Mouse (Mus musculus): ENCODE measurements at regions not wholly inside any gene's neighbourhood (a gene's known extent, or its start where the extent isn't known, plus 50 kb on each side); places are given as distances from the start of the nearest gene placed in this dataset.

- no peak for TF ChIP-seq CTCF (IDR thresholded peaks at IDR 0.05; ENCODE audit: control insufficient read depth, insufficient read depth, low read length)
- TF ChIP-seq POLR2A (IDR thresholded peaks at IDR 0.05; ENCODE audit: borderline replicate concordance, control insufficient read depth, low read depth, low read length): no peak
- Histone ChIP-seq H3K4me1 (ENCODE audit: control insufficient read depth, insufficient read depth, low read length) (peaks cover 1% of the 10 kb centered on the region; the same call in 1 of the 2 replicates), H3K4me3 (replicated peaks; ENCODE audit: control insufficient read depth, low read depth, low read length) (no peak overlapping the region), H3K27ac (ENCODE audit: control insufficient read depth, insufficient read depth, low read depth, low read length, poor library complexity) (no peak overlapping the region)
- 82% methylated on average over 4 of the region's 4 CpGs for WGBS
Observed at GRCm38 (mm10) chr16:24090981-24091380, 102.3 kb upstream of the Bcl6 start.

DNA sequence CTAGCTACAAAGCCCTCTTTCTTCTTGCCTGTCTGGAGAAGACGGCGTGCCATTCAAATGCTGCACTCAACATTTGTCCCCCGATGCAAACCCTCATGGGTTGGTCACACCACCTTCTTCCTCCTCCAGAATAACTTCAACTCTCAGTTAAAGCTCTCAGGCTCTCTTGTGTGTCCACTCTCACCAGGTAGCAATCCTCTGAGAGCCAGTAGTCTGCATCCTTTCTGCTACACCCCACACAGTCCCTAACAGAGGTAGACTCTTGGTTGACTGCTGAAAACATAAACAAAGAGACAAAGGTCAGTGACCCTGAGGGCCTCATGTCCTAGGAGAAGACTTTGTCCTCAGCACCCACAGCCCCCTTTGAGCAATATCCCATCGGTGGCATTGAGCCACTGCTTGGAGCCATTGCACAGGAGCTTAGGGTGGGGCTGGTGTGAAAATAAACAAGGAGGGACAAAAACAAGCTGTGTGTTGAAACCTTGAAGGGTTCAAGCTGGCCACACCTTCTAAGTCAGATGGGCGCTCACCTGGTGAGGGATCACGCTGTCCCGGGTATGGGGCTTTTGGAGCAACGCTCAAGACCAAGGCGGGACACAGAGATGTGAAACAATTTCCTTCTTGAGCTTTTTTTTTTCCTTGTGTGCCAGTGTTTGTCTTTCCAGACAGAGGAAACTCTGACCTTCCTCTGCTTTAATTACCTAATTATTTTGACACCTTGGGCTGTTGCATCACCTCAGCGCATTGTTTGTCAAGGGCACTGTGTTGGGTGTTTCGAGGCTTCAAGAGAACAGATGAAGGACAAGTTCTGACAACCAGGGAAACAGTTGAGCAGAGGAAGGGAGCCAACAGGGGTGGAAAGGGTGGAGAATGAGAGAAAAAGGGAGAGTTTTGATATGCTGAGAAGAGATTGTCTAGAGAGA is 101.4 kb upstream of the Bcl6 start:
- TF ChIP-seq CTCF (IDR thresholded peaks at IDR 0.05; ENCODE audit: control insufficient read depth, insufficient read depth, low read length) (no peak), POLR2A (IDR thresholded peaks at IDR 0.05; ENCODE audit: borderline replicate concordance, control insufficient read depth, low read depth, low read length) (no peak)
- peak overlapping the region; percentile 1 for H3K4me3 ChIP-seq (replicated peaks; ENCODE audit: control insufficient read depth, low read depth, low read length)
- H3K27ac ChIP-seq (ENCODE audit: control insufficient read depth, insufficient read depth, low read depth, low read length, poor library complexity): peak overlapping the region; percentile 46
- WGBS: 55% methylated on average over 11 of the region's 11 CpGs
- peaks cover 1% of the 10 kb centered on the region; the same call in 1 of the 2 replicates for H3K4me1 ChIP-seq (ENCODE audit: control insufficient read depth, insufficient read depth, low read length)

DNA sequence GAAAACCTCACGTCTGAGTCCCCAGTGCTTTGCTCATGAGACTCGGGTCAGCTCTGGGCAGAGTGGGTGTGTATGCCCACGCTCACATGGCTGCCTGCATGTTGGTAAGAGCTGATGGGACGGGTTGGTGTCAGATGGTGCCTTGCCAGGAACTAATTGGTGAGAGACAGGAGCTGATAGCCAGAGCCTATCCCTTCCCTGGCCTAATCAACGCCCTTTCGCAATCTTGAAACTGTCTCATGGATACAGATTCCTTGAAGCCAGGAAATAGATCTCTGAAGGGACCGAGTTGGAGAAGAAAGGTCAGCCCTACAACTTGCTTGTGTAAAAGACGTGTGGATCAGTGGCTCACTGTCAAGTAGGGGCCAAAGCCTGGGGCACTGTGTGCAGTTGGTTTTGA is 95.3 kb upstream of the Bcl6 start:
- TF ChIP-seq POLR2A (IDR thresholded peaks at IDR 0.05; ENCODE audit: borderline replicate concordance, control insufficient read depth, low read depth, low read length): no peak
- 73% methylated on average over 8 of the region's 8 CpGs for WGBS
- H3K4me3 ChIP-seq (replicated peaks; ENCODE audit: control insufficient read depth, low read depth, low read length): no peak overlapping the region
- H3K4me1 ChIP-seq (ENCODE audit: control insufficient read depth, insufficient read depth, low read length): peaks cover 1% of the 10 kb centered on the region; the same call in 1 of the 2 replicates
- H3K27ac ChIP-seq (ENCODE audit: control insufficient read depth, insufficient read depth, low read depth, low read length, poor library complexity): no peak overlapping the region

DNA sequence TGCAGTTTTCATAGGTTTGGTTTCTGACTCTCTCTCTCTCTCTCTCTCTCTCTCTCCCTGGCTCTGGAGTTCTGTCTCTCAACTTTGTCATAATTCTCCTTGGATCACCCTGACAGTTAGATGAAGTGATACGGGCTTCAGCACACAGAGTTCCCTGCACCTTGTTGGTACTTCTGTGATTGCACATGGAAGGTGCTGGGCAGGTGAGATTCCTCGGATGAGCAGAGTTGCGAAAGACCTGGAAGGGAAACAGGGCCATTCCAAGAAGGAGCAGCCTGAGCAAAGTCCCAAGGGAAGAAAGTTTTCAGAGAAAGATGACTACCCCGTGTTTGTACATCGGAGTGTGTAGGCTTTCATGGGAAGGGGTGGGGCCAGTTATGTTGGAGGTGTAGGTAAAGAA is 91.8 kb upstream of the Bcl6 start:
- Histone ChIP-seq H3K27ac (ENCODE audit: control insufficient read depth, insufficient read depth, low read depth, low read length, poor library complexity) (no peak overlapping the region), H3K4me1 (ENCODE audit: control insufficient read depth, insufficient read depth, low read length) (peaks cover 2% of the 10 kb centered on the region), H3K4me3 (replicated peaks; ENCODE audit: control insufficient read depth, low read depth, low read length) (no peak overlapping the region)
- TF ChIP-seq CTCF (IDR thresholded peaks at IDR 0.05; ENCODE audit: control insufficient read depth, insufficient read depth, low read length) (no peak), POLR2A (IDR thresholded peaks at IDR 0.05; ENCODE audit: borderline replicate concordance, control insufficient read depth, low read depth, low read length) (no peak)
- 86% methylated on average over 5 of the region's 5 CpGs for WGBS

- WGBS: 78% methylated on average over 1 of the region's 1 CpGs
- Histone ChIP-seq H3K4me3 (replicated peaks; ENCODE audit: control insufficient read depth, low read depth, low read length) (no peak overlapping the region), H3K4me1 (ENCODE audit: control insufficient read depth, insufficient read depth, low read length) (peaks cover 2% of the 10 kb centered on the region), H3K27ac (ENCODE audit: control insufficient read depth, insufficient read depth, low read depth, low read length, poor library complexity) (no peak overlapping the region)
- no peak for TF ChIP-seq CTCF (IDR thresholded peaks at IDR 0.05; ENCODE audit: control insufficient read depth, insufficient read depth, low read length)
Observed at GRCm38 (mm10) chr16:24078622-24079021, 90.0 kb upstream of the Bcl6 start.

DNA sequence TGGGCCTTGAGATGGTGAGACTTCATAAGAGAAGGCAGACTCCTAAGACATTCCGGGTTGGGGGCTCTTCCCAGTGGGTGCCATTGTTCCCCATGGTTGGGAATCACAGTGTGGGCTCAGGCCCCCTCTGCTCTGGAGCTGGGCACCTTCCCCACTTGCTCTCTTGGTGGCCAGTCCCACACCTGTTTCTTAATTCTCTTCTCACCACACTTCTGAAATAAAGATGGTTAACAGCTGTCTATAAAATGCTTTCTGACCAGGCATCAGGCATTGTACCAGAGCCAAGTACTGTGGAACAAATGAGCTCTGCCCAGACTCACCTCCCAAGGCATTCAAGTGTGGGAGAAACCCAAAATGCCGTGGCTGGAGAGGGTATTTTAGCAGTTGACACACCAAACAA is 88.8 kb upstream of the Bcl6 start:
- Histone ChIP-seq H3K4me3 (replicated peaks; ENCODE audit: control insufficient read depth, low read depth, low read length) (no peak overlapping the region), H3K4me1 (ENCODE audit: control insufficient read depth, insufficient read depth, low read length) (peaks cover 2% of the 10 kb centered on the region), H3K27ac (ENCODE audit: control insufficient read depth, insufficient read depth, low read depth, low read length, poor library complexity) (no peak overlapping the region)
- no peak for TF ChIP-seq CTCF (IDR thresholded peaks at IDR 0.05; ENCODE audit: control insufficient read depth, insufficient read depth, low read length)
- no peak for TF ChIP-seq POLR2A (IDR thresholded peaks at IDR 0.05; ENCODE audit: borderline replicate concordance, control insufficient read depth, low read depth, low read length)
- 82% methylated on average over 2 of the region's 2 CpGs for WGBS

- TF ChIP-seq CTCF (IDR thresholded peaks at IDR 0.05; ENCODE audit: control insufficient read depth, insufficient read depth, low read length): no peak
- no peak for TF ChIP-seq POLR2A (IDR thresholded peaks at IDR 0.05; ENCODE audit: borderline replicate concordance, control insufficient read depth, low read depth, low read length)
- H3K27ac ChIP-seq (ENCODE audit: control insufficient read depth, insufficient read depth, low read depth, low read length, poor library complexity): peak overlapping the region; percentile 55; the same call in 1 of the 2 replicates
- WGBS: 17% methylated on average over 4 of the region's 4 CpGs
Observed at GRCm38 (mm10) chr16:24076799-24077136, 88.1 kb upstream of the Bcl6 start.

GRCm38 (mm10) chr16:24076109-24076798 is 87.6 kb upstream of the Bcl6 start:
- Histone ChIP-seq H3K27ac (ENCODE audit: control insufficient read depth, insufficient read depth, low read depth, low read length, poor library complexity) (peak overlapping the region; percentile 89), H3K4me1 (ENCODE audit: control insufficient read depth, insufficient read depth, low read length) (peaks cover 2% of the 10 kb centered on the region), H3K4me3 (replicated peaks; ENCODE audit: control insufficient read depth, low read depth, low read length) (peak overlapping the region; percentile 33)
- TF ChIP-seq POLR2A (IDR thresholded peaks at IDR 0.05; ENCODE audit: borderline replicate concordance, control insufficient read depth, low read depth, low read length): no peak
- peak; percentile 38; the same call in 1 of the 2 replicates for TF ChIP-seq CTCF (IDR thresholded peaks at IDR 0.05; ENCODE audit: control insufficient read depth, insufficient read depth, low read length)
- WGBS: 23% methylated on average over 4 of the region's 4 CpGs

More at GRCm38 (mm10) chr16:24076799-24077136, 88.1 kb upstream of the Bcl6 start:
- peaks cover 2% of the 10 kb centered on the region for H3K4me1 ChIP-seq (ENCODE audit: control insufficient read depth, insufficient read depth, low read length)
- no peak overlapping the region for H3K4me3 ChIP-seq (replicated peaks; ENCODE audit: control insufficient read depth, low read depth, low read length)
